In the genomic region with DNA sequence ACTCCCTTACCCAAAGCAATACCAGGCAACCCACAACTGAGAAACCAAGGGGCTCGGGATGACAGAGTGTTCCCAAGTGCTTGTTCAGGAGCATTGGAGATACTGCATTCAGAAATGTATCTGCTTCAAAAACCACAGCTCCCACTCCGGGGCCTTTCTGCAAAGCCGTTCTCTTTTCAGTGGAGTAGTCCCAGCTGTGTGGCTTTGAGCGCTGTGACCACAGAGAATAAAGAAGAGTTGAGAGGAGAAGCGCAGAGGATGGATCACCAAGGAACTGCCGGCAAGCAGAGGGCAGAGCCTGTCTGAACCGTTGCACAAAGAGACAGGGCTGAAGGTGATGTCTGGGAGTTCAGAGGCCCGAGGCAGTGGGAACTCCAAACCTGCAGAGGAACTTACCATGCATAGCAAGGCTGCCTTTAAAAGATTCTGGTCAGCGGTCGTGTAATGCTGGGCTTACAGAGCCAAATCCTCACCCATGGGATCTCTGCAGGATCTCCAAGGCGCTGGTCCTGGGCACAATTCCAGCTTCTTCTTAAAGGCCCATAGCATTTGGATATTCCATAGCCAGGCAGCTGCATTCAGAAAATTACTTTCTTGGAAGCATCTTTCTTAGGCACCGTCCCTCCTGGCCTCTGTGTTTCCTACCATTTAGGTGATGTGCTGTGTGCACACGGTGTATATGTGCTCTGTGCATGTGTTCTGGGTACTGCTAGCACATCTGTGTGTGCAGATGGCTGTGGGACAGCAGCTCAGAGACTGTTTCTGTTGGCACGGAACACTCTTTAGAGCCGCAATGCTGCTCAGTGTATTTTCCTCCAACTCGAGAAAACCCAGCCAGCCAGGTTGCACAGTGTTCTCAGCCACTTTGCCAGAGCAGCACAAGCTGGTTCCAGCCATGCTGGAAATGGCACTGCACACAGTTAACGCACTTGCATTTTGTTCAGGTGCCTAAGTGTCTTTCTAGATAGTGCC, we compare ENCODE assay signal across 9 mouse cellular contexts. TPM values are rescaled to one million over a fixed set of nuclear protein-coding genes. Genes with fewer than 3 reads are reported as not detected.
A peak's percentile ranks its signal among the peaks of the same experiment; 100 is the strongest.
DNase-seq lines count a peak whose midpoint lies in the region; ATAC-seq and TF ChIP-seq lines count a peak whose summit lies in the region.
"Had no signal": no experiment of that assay in that cellular context is flagged by ENCODE, and none has a peak within 500 bp of the region (broad histone marks: within the 10 kb centered on the region; RNA-seq: fewer than 3 reads in every experiment).

No protein-coding gene starts in this region.

- H3K4me3 ChIP-seq in forebrain, embryonic 14.5 days (ENCODE audit: low read depth, low read length): no peak overlapping the region
- H3K4me3 ChIP-seq in forebrain, embryonic 10.5 days: no peak overlapping the region
- H3K4me3 ChIP-seq in left cerebral cortex, adult 2 months: no peak overlapping the region
- H3K4me3 ChIP-seq in embryonic facial prominence, embryonic 13.5 days: no peak overlapping the region
- no peak overlapping the region for H3K4me3 ChIP-seq in myocyte
- H3K4me3 ChIP-seq: liver, embryonic 13.5 days had no signal

- no peaks in the 10 kb centered on the region for H3K79me2 ChIP-seq in myocyte (ENCODE audit: control insufficient read depth, insufficient read depth)

- no peak for TF ChIP-seq POLR2A in myocyte (IDR thresholded peaks at IDR 0.05; ENCODE audit: insufficient read length, low read depth)

- H3ac ChIP-seq in myocyte (ENCODE audit: control insufficient read depth, insufficient read length): no peak overlapping the region

- no peaks in the 10 kb centered on the region for H3K9me3 ChIP-seq in forebrain, embryonic 14.5 days (replicated peaks; ENCODE audit: control insufficient read depth, low read length)
- no peaks in the 10 kb centered on the region for H3K9me3 ChIP-seq in forebrain, embryonic 10.5 days
- H3K9me3 ChIP-seq in embryonic facial prominence, embryonic 13.5 days: no peaks in the 10 kb centered on the region
- H3K9me3 ChIP-seq: liver, embryonic 13.5 days had no signal

- H3K4me2 ChIP-seq in forebrain, embryonic 14.5 days (ENCODE audit: low read length): no peak overlapping the region
- H3K4me2 ChIP-seq in embryonic facial prominence, embryonic 13.5 days: peak overlapping the region; percentile 14; the same call in 1 of the 2 replicates
- peak overlapping the region; percentile 44 for H3K4me2 ChIP-seq in myocyte (ENCODE audit: low read depth)
- H3K4me2 ChIP-seq: liver, embryonic 13.5 days had no signal

- no peaks in the 10 kb centered on the region for H3K36me3 ChIP-seq in forebrain, embryonic 14.5 days (ENCODE audit: control insufficient read depth, insufficient read depth, low read length)
- H3K36me3 ChIP-seq in forebrain, embryonic 10.5 days (replicated peaks): no peaks in the 10 kb centered on the region
- no peaks in the 10 kb centered on the region for H3K36me3 ChIP-seq in embryonic facial prominence, embryonic 13.5 days
- no peaks in the 10 kb centered on the region for H3K36me3 ChIP-seq in myocyte (ENCODE audit: control insufficient read depth, insufficient read depth)
- H3K36me3 ChIP-seq: liver, embryonic 13.5 days had no signal

- ATAC-seq in forebrain, embryonic 14.5 days: peak; percentile 58; the same call in 1 of the 2 replicates
- no peak for ATAC-seq in embryonic facial prominence, embryonic 13.5 days (ENCODE audit: insufficient number of reproducible peaks, insufficient read depth, low FRiP score, low TSS enrichment, low read depth)

- H3K9ac ChIP-seq in forebrain, embryonic 14.5 days (ENCODE audit: low read length): no peak overlapping the region
- H3K9ac ChIP-seq in embryonic facial prominence, embryonic 13.5 days: peak overlapping the region; percentile 36; the same call in 1 of the 2 replicates
- H3K9ac ChIP-seq: liver, embryonic 13.5 days had no signal

- TF ChIP-seq CTCF in left cerebral cortex, adult 2 months (IDR thresholded peaks at IDR 0.05): no peak

- WGBS in forebrain, embryonic 14.5 days: 54% methylated on average over 17 of the region's 17 CpGs
- 80% methylated on average over 17 of the region's 17 CpGs for WGBS in forebrain, embryonic 10.5 days
- 47% methylated on average over 17 of the region's 17 CpGs for WGBS in embryonic facial prominence, embryonic 13.5 days

- peak; percentile 64 for DNase-seq in forebrain, embryonic 14.5 days (ENCODE audit: low spot score)
- no peak for DNase-seq in forebrain, embryonic 10.5 days (ENCODE audit: extremely low spot score, low spot score)
- DNase-seq in left cerebral cortex, postnatal 4 days: peak; percentile 52
- no peak for DNase-seq in left cerebral cortex, adult 2 months (ENCODE audit: extremely low spot score in 1 of 2, low spot score in 2 of 2)
- no peak for DNase-seq in cerebellum, postnatal 4 days (ENCODE audit: low spot score in 2 of 2)
- no peak for DNase-seq in embryo, embryonic 10.5 days (ENCODE audit: low spot score)
- DNase-seq: liver, embryonic 13.5 days had no signal

- no peaks in the 10 kb centered on the region for H3K27me3 ChIP-seq in forebrain, embryonic 14.5 days (replicated peaks; ENCODE audit: control insufficient read depth, insufficient read depth, low read length)
- no peaks in the 10 kb centered on the region for H3K27me3 ChIP-seq in forebrain, embryonic 10.5 days (ENCODE audit: poor library complexity, severe bottlenecking)
- H3K27me3 ChIP-seq in embryonic facial prominence, embryonic 13.5 days: 0 out of 2 replicates have a peak, but pooled peaks cover 4% of the 10 kb centered on the region
- H3K27me3 ChIP-seq in myocyte (ENCODE audit: control insufficient read depth, insufficient read depth, insufficient read length): no peaks in the 10 kb centered on the region
- H3K27me3 ChIP-seq: liver, embryonic 13.5 days had no signal

- intact Hi-C loops in left cerebral cortex, postnatal 4 days (cut with DNase I): no loop called here
- intact Hi-C loops in left cerebral cortex, adult 2 months (cut with DNase I): no loop called here

- H3K4me1 ChIP-seq in forebrain, embryonic 14.5 days (ENCODE audit: control insufficient read depth, insufficient read depth, low read length): peaks cover 32% of the 10 kb centered on the region
- 0 out of 2 replicates have a peak, but pooled peaks cover 12% of the 10 kb centered on the region for H3K4me1 ChIP-seq in forebrain, embryonic 10.5 days
- peaks cover 23% of the 10 kb centered on the region for H3K4me1 ChIP-seq in embryonic facial prominence, embryonic 13.5 days
- H3K4me1 ChIP-seq: liver, embryonic 13.5 days had no signal

- H3K27ac ChIP-seq in forebrain, embryonic 14.5 days (ENCODE audit: low read depth, low read length): peak overlapping the region; percentile 9; the same call in 1 of the 2 replicates
- H3K27ac ChIP-seq in forebrain, embryonic 10.5 days: no peak overlapping the region
- no peak overlapping the region for H3K27ac ChIP-seq in left cerebral cortex, adult 2 months
- H3K27ac ChIP-seq in embryonic facial prominence, embryonic 13.5 days: peak overlapping the region; percentile 73
- H3K27ac ChIP-seq: liver, embryonic 13.5 days had no signal

TF ChIP-seq in myocyte, 11 proteins besides CTCF, POLR2A, EP300 and RAD21:
- TF ChIP-seq REST (IDR thresholded peaks at IDR 0.05; ENCODE audit: insufficient read depth, insufficient read length): no peak
- TF ChIP-seq MYOG (IDR thresholded peaks at IDR 0.05; ENCODE audit: control insufficient read depth in 1 of 3, insufficient read depth in 1 of 3, insufficient read length in 2 of 3, low read depth in 2 of 3): no peak
- no peak for TF ChIP-seq E2F4 (IDR thresholded peaks at IDR 0.05; ENCODE audit: insufficient read depth)
- TF ChIP-seq TCF3 (IDR thresholded peaks at IDR 0.05; ENCODE audit: insufficient read length, low read depth): no peak
- no peak for TF ChIP-seq TCF12 (IDR thresholded peaks at IDR 0.05; ENCODE audit: insufficient read depth, poor library complexity, severe bottlenecking)
- TF ChIP-seq MAX (IDR thresholded peaks at IDR 0.05; ENCODE audit: low read depth): no peak
- TF ChIP-seq SRF (IDR thresholded peaks at IDR 0.05; ENCODE audit: control insufficient read depth, insufficient read length, low read depth): no peak
- no peak for TF ChIP-seq CEBPB (IDR thresholded peaks at IDR 0.05; ENCODE audit: insufficient read depth, poor library complexity, severe bottlenecking)
TF ChIP-seq in myocyte: peak in this region for 0.

RNA-seq across cellular contexts. Expression of a gene that starts 59.3 kb away (rescaled TPM):
- 44.3 and 49.9 TPM in 2 replicates for polyA plus RNA-seq in forebrain, embryonic 14.5 days (2014; fragmentation: Nextera tagmentation; extraction: Ambion mirVana)
- polyA plus RNA-seq in forebrain, embryonic 10.5 days (2016; fragmentation: Nextera tagmentation; extraction: Ambion mirVana): 40.7 and 40.9 TPM in 2 replicates
- total RNA-seq in left cerebral cortex, postnatal 4 days (2021): 100 to 1,000 TPM in 1 of 2 experiments, 10 to 100 TPM in 1; 91.8 to 106 TPM
- total RNA-seq in left cerebral cortex, adult 2 months (2021): 10 to 100 TPM; 53.0 to 58.8 TPM
- polyA plus RNA-seq in embryonic facial prominence, embryonic 13.5 days (2015; fragmentation: Nextera tagmentation; extraction: Ambion mirVana): 42.0 and 46.2 TPM in 2 replicates
- polyA plus RNA-seq in myocyte (2012; fragmentation: generic; extraction: Trizol): 59.4 TPM

Comparison
In these comparisons a context has a peak if more than half of its experiments do, and no peak if none do; other contexts are left out.
1. DNase-seq: peak in forebrain, embryonic 14.5 days (single experiment) and left cerebral cortex, postnatal 4 days (single experiment); none in forebrain, embryonic 10.5 days (single experiment), left cerebral cortex, adult 2 months (0 of 2), cerebellum, postnatal 4 days (0 of 2) and embryo, embryonic 10.5 days (single experiment).
2. H3K27ac ChIP-seq: peak in forebrain, embryonic 14.5 days (single experiment) and embryonic facial prominence, embryonic 13.5 days (single experiment); none in forebrain, embryonic 10.5 days (single experiment) and left cerebral cortex, adult 2 months (single experiment).